Mouse (Mus musculus): Measurements from ENCODE around the gene Dot1l.

DNA sequence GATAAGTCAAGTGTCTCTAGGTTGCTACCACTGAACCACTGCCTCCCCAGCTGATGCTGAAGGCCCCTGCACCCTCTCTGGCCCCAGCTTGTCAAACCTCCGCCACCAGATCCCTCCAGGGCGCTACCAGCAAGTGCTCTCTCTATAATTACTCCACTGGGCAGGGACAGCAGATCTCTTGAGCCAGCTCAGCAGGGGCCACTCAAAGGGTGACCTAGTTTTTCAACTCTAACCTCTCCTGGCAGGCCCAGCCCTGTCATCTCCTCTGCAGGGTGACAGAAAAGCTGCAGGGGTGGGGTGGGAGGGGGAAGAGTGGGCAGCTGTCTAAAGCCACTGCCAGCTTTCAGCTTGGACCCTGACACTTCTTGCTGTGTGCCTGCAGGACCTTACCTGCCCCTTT is 82.8 kb downstream of the Dot1l start:
- TF ChIP-seq POLR2A (IDR thresholded peaks at IDR 0.05; ENCODE audit: borderline replicate concordance, extremely low read depth, low read depth, low read length) (no peak), CTCF (IDR thresholded peaks at IDR 0.05; ENCODE audit: insufficient read depth, low read length) (no peak)

All from lung, adult 2 months (tissue).